Mouse (Mus musculus) frontal cortex, postnatal 10 days (tissue): ENCODE results near the gene Zim1.

ENCODE experiments used
- DNase-seq, 2 experiments: peaks; one replicate each; pipeline ENCODE4 v3.0.0; 2022; ENCODE audit warnings: low spot score in 2 of 2, mixed read lengths in 1 of 2

Gene Zim1

DNA sequence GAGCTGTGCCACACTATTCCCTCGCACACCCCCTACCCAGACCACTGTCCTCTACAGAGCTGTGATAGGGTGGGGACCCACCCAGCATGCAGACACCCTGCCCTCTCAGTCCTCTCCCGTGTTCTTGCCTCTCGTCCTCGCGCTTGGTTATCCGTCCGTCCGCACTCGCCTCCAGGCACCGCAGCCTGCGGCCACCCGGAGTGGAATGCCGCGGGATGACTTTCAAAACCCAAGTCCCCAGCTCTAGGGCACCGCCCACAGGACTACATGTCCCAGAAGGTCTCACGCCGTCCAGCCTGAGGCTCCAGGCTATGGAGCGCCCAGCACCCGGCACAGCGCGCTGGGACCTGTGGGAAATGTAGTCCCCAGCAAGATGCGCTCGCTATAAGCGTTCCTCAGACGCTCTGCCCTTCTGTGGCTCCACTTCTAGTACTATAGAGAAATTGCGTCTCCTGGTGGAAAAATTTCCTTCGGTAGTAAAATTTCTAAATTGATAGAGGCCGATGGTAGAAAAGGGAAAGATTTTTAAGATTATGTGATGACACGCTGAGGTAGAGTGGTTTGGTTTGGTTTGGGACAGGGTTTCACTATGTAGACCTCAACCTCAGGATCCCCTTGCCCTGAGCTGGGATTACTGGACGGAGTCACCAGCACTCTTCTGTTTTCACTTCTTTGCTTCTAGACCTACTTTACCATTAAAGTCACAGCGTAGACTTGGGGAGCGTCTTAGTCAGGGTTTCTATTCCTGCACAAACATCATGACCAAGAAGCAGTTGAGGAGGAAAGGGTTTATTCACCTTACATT, at the start of gene Zim1:
Gene Zim1, minus strand, starts transcription at position 210 of the 805 bp plus-strand sequence.
- peak; percentile 76 to 85 for DNase-seq

DNA sequence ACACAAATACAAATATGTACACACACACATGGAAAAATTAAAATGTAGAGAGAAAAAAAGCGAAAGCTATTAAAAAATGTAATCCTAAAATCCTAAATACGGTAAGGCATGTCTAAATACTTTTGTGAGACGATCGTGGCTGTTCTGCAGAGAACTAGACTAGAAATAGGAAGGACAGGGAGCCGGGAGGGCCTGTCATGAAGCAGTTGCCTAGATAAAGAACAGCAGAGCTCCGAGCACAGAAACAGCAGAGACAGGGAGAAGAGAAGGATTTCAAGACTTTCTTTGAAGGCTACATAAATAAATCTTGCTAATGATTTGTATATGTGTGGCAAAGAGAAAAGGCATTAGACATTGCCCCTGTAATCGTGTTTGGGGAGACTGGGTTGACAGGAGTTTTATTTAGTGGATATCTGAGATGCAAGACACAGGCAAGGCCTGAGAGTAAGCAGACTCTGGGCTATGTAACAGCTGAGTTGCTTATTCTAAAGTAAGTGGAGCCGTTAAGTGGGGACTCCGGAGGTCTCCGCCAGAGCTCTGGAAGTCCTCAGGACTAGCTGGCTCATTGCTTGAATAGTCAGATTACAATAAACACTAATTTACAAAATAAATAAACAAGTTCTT, 48.1 kb upstream of the Zim1 start:
- DNase-seq = no peak

DNA sequence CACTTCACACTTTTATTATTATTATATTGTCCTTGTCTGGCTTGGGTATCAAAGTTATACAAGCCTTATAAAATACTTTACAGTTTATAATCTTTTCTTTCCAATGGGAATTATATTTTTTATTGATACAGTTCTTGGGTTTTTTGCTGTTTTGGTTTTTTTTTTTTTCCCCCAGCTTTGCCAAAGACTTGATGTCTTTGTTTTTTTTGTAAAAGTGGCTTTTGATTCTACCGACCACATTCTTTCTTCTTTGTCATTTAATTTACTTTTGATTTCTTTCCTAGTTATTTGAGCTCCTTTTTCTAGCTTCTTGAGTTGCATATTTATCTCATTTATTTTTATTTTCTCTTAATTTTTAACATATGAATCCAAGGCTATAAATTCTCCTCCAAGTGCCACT, 39.8 kb upstream of the Zim1 start:
- DNase-seq = no peak

DNA sequence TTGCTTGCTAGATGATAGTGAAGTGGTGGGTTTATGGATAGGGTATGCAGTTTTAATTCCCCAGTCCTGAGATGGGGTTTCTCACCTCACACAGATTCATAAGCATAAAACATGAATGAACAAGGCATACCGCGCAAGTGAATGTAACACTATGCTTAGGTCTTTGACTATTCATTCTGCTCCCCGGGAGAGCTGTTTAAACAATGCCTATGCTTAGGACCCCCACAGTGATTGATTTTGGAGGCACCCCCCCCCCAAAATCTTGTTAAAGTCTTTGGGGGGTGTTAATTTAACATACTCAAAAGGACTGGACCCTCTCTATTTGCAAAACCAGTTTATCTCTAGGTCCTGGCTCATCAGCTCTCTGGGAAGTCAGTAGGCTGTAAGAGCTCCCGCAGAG, 35.7 kb upstream of the Zim1 start:
- no peak for DNase-seq

DNA sequence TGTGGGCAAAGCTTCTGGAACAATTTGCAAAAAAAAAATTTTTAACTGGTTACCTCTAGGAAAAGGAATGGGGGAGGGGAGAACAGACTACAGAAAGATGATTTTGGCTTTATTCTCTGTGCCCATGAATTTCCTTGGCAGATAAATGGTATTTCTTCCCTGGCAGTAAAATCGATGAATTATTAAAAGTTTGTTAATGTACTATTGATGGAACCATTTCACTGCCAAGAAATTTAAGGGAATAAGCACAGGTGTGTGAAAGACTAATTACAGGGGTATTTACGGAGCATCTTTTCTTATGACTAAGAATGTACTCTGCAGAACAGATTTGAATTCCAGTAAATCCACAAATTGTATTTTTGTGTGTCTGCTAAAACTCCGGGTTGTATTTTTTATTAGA, 35.1 kb upstream of the Zim1 start:
- no peak for DNase-seq

DNA sequence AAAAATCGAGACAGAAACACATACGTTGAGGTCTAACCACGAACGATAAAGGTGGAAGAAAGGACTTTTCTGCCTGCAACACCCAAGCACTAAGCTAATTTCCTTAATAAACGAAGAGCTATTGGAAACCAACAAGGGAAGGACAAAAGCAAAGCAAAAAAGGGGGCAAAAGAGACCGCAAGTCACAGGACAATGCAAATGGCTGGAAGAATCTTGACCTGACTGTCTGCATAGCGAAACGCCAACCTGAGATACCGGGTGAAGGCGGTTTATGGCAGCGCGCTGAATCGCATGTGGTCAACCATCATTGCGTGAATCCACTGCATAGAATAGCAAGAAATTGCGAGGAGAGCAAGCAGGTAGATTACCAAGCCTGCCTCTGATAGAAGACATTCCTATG, 34.6 kb upstream of the Zim1 start:
- DNase-seq = peak in 1 of 2 experiments; percentile 25

DNA sequence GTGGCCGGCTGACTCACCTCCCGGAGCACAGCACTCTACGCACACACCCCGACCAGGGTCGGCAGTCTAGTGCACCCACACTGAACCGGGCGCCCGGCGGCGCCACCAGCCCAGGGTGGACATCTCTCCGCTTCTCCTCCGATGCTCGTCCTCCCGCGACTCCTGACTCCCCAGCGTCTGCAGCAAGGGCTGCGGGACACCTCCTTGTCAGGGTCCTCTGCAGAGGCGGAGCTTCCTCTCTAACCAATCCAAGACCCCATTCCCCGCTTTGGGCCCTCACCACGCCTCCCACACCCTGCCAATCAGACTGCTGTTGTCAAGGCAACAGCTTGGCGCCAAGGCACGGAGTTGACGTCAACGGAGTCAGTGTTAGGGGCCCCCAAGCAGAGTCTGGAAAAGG, 34.0 kb upstream of the Zim1 start, which contains the start of the genes Peg3 and Usp29:
Gene Peg3, minus strand, starts transcription at position 191 of the 400 bp plus-strand sequence.
Gene Usp29, plus strand, starts transcription at position 338 of the 400 bp plus-strand sequence.
- DNase-seq = peak; percentile 87 to 89

DNA sequence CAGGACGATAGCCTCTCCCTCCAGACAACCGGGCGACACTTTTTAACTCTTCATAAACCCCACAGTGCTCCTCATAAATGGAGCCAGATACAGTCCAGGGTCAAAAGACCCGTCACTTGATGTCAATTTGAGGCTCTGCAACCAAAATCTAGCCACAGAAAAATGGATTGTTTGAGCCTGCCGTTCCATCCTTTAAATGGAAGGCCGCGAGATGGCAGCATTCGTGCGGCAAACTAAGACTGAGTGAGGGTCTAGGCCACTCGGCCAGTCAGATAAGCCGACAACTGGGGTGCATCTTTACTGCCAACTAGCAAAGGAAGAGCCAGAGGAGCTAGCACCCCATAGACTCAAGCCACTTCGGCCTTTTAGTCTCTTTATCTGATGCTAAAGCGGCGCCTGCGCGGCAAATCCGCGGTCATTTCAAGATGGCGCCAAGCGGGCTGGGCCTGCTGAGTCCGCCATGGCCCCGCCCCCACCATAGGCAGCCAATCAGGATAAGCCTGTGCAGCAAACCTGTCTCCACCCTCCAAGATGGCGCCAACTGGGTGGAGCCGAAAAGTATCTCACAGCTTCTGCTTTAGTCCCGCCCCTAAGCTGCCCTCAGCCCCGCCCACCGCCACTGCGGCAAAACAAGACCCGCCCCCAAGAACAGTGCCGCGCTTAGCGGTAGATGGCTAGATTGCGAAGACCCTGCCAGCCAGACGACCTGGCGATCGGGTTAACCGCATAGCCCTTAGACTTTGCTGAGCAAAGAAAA, 33.0 kb upstream of the Zim1 start:
- DNase-seq = peak; percentile 91 to 95

DNA sequence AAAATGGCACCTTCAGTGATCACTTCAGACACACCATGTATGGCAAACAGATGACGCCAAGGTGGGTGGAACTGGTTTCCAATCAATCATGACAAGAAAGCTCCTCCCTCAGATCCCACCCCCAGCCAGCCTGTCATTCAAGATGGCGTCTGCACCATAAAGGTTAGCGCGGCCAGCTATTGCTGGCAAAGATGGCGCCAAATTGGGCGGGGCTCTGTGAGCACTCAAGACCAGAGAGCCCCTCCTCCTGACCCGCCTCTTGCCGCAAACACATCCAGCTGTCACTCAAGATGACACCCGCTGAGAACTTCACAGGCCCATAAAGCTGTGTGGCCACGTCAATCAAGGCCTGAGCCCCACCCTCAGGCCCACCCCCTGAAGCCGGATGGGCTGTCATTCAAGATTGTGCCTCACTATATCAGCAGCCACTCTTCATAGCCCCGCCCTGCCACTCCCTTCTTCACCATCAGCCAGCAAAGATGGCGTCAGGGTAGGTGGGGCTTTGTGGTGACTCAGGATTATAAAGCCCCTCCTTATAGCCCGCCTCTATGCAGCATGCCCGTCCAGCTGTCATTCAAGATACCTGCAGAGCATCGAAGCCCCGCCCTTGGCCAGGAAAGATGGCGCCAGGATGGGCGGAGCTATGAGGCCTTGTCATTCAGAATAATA, 32.1 kb upstream of the Zim1 start:
- peak; percentile 89 to 95 for DNase-seq

DNA sequence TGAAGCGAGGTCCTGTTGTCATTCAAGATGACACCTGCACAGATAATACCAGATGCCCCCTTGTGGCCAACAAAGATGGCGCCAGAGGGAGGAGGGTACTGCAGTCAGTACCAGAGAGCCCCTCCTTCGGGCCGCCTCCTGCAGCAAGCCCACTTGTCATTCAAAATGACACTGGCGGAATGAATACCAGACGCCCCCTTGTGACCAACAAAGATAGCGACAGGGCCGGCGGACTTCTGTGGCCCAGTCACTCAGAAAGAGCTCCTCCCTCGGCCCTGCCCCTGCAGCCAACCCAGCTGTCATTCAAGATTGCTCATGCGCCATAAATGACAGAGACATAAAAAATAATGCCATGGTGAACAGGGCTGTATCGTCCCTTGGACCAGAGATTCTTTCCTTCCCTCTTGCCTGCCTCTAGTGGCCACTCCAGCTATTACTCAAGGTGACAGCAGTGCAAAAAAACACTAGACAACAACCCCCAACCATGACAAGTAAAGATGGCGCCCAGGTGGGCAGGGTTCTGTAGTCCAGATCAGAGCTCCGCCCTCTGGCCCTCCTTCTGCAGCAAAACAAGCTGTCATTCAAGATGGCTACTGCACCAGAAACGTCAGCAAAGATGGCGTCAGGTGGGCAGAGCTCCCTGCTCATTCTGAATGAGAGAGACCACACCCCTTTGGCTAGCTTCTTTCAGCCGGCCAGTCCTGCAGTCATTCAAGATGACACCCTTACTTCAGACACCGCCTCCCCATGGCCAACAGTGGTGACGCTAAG, 31.3 kb upstream of the Zim1 start:
- DNase-seq = peak; percentile 86 to 89

DNA sequence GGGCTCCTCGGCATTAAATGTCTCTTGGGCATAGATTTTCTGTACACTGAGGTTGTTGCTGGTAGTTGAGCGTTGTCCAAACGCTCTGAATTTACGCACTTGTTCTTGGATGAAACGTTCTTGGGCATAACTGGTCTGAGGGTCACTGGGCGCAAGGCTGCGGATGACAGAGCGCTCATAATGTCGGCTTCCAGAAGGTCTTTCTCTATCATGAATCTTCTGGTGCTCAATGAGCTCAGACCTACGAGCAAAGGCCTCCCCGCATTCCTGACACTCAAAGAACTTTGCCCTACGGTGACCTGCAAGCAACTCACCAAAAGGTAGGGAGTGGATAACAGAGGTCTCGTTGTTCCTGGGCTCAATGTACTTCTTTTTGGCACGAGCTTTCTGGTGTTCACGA, 13.1 kb upstream of the Zim1 start:
- DNase-seq = no peak

DNA sequence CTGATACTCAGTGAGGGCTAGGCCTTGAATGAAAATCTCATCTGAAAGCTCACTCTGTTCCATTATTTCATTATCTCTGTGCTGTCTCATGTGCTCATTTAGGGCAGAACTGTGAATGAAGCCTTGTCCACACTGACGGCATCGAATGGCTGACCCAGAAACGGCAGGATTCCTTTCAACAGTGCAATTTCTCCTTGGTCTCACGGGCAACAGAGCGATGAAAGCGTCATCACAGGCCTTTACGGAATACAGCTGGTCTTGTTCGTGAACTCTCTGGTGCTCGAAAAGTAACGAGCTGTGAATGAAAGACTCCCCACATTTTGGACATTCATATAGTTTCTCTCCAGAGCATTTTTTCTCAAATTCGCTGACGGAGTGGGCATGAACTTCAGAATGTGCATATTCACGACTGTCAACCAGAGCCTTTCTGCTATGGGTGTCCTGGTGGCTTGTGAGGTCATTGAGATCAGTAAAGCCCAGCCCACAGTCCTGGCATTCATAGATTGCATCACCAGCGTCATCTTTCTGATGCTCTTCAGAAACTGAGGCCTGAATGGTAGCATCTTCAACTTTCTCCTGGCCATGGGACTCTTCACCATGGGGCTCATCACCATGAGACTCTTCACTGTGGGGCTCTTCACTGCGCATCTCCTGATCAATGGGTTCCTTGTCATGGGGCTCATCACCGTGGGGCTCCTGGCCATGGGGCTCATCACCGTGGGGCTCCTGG, 12.4 kb upstream of the Zim1 start:
- no peak for DNase-seq

DNA sequence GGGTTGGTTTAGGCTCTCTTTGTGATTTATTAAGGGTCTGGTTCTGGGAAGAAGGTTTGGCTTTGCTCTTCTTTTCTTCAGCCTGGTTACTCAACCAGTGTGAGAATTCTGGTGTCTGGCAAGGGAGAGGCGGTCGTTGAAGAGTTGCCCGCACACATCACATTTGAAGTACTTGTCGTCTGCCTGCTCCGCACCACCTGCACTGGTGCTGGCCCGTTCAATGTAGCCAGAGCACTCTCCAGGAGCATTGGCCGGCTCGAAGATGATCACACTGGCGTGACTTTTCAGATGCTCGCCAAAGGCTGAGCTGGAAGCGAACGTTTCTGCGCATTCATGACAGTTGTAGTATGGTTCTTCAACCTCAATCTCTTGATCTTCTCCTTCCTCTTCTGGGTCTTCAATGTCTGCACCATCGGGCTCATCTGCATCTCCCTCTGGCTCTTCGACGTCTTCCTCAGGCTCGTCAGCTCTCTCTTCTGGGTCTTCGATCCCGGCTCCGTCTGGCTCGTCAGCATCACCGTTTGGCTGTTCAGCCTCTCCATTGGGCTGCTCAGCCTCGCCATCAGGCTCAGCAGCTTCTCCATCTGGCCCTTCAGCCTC, 11.3 kb upstream of the Zim1 start:
- no peak for DNase-seq

DNA sequence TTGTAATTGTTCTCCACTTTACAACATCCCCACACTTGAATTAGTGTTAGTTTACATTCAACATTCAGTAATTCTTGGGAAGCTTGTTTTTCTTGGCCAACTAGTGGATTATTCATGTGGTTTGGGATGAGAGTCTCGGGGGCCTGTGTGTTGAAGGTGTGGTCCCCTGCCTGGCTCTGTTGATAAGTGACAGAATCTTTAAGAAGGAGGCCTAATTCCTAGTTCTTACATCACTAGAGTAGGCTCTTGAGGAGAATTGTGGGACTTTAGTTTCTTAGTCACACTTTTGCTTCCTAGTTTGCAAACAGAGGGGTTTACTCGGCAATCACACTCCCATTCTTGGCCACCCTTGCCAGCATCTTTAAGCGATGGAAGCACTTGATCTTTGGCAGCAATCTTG, 3.0 kb upstream of the Zim1 start:
- no peak for DNase-seq

DNA sequence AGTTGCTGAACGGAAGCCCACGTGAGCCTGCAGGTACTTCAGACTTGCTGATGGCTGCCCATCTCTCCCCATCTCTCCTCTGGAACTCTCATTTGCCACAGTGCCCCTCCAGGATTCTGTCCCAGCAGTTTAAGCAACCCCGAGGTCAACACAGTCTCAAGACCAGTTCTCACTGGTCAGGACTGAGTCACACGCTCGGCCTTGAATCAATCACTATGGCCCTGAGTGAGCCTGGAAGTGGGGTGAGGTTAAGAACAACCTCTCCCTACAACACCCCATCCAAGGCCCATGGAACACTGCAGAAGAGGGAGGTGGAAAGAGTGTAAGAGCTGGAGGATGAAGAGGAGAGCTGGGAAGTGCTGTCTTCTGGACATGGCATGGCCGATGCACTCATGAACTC, 10.7 kb downstream of the Zim1 start:
- DNase-seq = no peak

DNA sequence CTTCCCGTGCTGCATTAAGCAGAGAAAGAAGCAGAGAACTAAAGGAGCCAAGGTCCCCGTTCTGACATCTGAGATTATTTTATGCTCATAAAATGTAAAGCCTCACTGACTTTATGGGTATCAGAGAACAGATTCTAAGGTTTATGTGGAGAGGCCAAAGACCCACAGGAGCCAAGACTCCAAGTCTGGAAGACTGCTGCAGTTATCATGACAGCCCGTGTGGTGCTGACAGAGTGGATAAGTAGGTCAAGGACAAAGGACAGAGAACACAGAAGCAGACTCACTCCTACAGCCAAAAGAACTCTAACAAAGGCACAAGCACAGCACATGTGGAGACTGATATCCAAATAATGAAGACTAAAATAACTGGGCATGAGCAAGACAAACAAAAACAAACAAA, 29.5 kb downstream of the Zim1 start:
- DNase-seq = no peak

DNA sequence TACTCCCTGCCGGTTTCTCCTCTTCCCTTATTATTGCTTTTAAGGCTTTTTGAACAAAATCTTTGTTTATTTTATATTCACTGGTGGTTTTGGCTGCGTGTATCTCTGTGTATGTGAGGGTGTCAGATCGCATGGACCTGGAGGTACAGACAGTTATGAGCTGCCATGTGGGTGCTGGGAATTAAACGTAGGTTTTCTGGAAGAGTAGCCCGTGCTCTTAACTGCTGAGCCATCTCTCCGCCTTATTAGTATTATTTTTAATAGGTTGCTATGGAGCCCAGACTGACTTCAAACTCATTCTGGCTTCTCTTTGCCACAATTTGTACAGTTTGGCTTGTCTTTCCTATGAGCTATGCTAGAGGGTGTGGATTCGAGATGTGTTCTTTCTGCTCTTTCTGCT, 32.8 kb downstream of the Zim1 start:
- no peak for DNase-seq

DNA sequence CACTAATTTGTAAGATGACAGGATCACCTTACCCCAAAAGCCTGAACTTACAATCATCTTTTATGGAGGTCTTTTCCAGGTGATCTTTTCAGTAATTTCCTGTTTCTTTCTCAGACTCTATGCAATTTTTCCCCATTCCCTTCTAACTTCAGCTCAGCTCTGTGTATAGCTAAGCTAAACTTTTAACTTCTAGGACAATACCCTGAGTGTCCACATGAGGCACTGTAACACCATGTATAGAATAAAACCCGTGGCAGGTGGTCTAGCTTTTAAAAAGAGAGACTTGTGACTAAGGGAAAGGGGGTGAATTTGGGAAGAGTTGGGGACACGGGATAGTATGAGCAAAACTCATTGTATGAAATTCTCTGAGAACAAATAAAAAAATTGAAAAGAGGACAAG, 36.6 kb downstream of the Zim1 start:
- DNase-seq = peak in 1 of 2 experiments; percentile 10

DNA sequence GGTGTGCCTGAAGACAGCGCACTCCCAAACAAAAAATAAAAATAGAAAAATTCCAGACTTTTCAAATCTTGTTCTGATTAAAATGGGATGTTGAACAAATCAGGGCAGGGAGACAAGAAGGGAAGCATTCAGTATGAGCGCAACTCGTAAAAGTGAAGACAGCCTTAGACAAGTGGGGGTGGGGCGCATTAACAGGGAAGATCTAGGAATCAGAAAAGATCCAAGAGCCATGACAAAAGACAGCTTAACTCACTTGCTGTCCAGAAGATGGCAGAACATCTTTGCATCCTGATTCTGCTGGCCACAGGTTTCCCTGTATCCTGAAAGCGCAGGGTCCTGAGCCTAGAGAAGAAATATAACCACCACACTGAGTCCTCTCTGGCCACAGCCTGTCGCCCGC, 37.6 kb downstream of the Zim1 start:
- DNase-seq = no peak

DNA sequence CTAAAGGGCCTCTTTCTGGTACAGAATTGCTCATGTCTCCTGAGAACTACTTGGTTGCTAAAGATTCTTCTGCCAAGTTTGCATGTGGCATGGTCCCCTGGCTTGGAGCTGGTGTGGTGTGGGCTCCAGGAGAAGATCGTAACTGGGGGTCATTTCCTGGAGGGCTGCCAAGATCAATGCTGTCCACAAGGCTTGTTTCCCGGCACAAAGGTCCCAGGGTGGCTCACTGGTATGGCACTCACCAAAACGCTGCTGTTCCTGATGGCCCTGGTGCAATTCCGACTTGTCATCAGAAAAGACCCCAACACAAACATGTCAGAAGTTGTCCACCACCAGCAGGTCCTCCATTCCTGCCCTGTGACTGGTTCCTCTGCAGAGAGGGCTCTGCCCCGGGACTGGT, 44.1 kb downstream of the Zim1 start:
- no peak for DNase-seq
